Mouse (Mus musculus) forelimb bud, embryonic 11.5 days (tissue): Measurements from ENCODE around the gene Gm5415.
"Not testable (repeated sequence)": the region's sequence is repeated elsewhere in the genome, so short reads cannot be mapped to it uniquely, and the experiment has no call there.

Experiments
- DNase-seq: peaks from one replicate; pipeline ENCODE4 v3.0.0-alpha.2; 2012; ENCODE audit warnings: low read depth, low spot score

Gene Gm5415

GRCm38 (mm10) chr1:32547194-32547593 lies at the start of gene Gm5415:
Gm5415 (minus strand) TSS chr1:32547294.
- DNase-seq, result not testable (repeated sequence)

- DNase-seq, result no peak
Observed at GRCm38 (mm10) chr1:32568901-32569300, 21.8 kb upstream of the Gm5415 start.

GRCm38 (mm10) chr1:32553925-32554324 lies 6.8 kb upstream of the Gm5415 start:
- DNase-seq, result no peak

- DNase-seq, result no peak
Observed at GRCm38 (mm10) chr1:32553459-32553858, 6.4 kb upstream of the Gm5415 start.

GRCm38 (mm10) chr1:32503381-32503780 lies 43.7 kb downstream of the Gm5415 start:
- no peak for DNase-seq
